Mouse (Mus musculus): Measurements from ENCODE around the gene Nat8f2. TPM values are rescaled to one million over a fixed set of nuclear protein-coding genes. Genes with fewer than 3 reads are reported as not detected.

Gene Nat8f2
- polyA plus RNA-seq, 1 experiment from 2014 or later, result not detected

- 92% methylated on average over 1 of the region's 1 CpGs for WGBS
- no peak overlapping the region for H3K9ac ChIP-seq (ENCODE audit: low read depth, low read length)
- H3K27me3 ChIP-seq (replicated peaks; ENCODE audit: control insufficient read depth, insufficient read depth, low read length), result no peaks in the 10 kb centered on the region
- no peak for ATAC-seq (replicated peaks; ENCODE audit: low FRiP score)
- H3K4me3 ChIP-seq (ENCODE audit: low read depth, low read length), result no peak overlapping the region
- no peaks in the 10 kb centered on the region for H3K9me3 ChIP-seq (ENCODE audit: control insufficient read depth, low read length)
- no peaks in the 10 kb centered on the region for H3K4me1 ChIP-seq (replicated peaks; ENCODE audit: control insufficient read depth, insufficient read depth, low read length)
- no peaks in the 10 kb centered on the region for H3K36me3 ChIP-seq (ENCODE audit: control insufficient read depth, insufficient read depth, low read length)
- H3K4me2 ChIP-seq, result no peak overlapping the region
- no peak overlapping the region for H3K27ac ChIP-seq (ENCODE audit: low read depth, low read length)
- DNase-seq (ENCODE audit: low spot score), result no peak
Observed at GRCm38 (mm10) chr6:85823382-85824090, 45.4 kb downstream of the Nat8f2 start.

- 85% methylated on average over 4 of the region's 4 CpGs for WGBS
- Histone ChIP-seq H3K27ac (ENCODE audit: low read depth, low read length) (no peak overlapping the region), H3K27me3 (replicated peaks; ENCODE audit: control insufficient read depth, insufficient read depth, low read length) (no peaks in the 10 kb centered on the region), H3K4me1 (replicated peaks; ENCODE audit: control insufficient read depth, insufficient read depth, low read length) (no peaks in the 10 kb centered on the region), H3K9me3 (ENCODE audit: control insufficient read depth, low read length) (no peaks in the 10 kb centered on the region), H3K36me3 (ENCODE audit: control insufficient read depth, insufficient read depth, low read length) (no peaks in the 10 kb centered on the region), H3K4me2 (no peak overlapping the region), H3K9ac (ENCODE audit: low read depth, low read length) (no peak overlapping the region), H3K4me3 (ENCODE audit: low read depth, low read length) (no peak overlapping the region)
- no peak for ATAC-seq (replicated peaks; ENCODE audit: low FRiP score)
- no peak for DNase-seq (ENCODE audit: low spot score)
Observed at GRCm38 (mm10) chr6:85822286-85822685, 46.7 kb downstream of the Nat8f2 start.

GRCm38 (mm10) chr6:85820837-85821236 lies 48.1 kb downstream of the Nat8f2 start, which contains the start of the genes Nat8f6 and Nat8f5:
Gene Nat8f6, minus strand, starts transcription at chr6:85820954.
Gene Nat8f5, minus strand, starts transcription at chr6:85820972.
- no peak within 1 kb of the TSS for H3K9ac ChIP-seq (ENCODE audit: low read depth, low read length)
- no peak within 1 kb of the TSS for H3K4me3 ChIP-seq (ENCODE audit: low read depth, low read length)
- H3K9me3 ChIP-seq (ENCODE audit: control insufficient read depth, low read length), result no peaks in the 10 kb centered on the region
- DNase-seq (ENCODE audit: low spot score), result no peak
- H3K27ac ChIP-seq (ENCODE audit: low read depth, low read length), result no peak within 1 kb of the TSS
- no peaks in the 10 kb centered on the region for H3K27me3 ChIP-seq (replicated peaks; ENCODE audit: control insufficient read depth, insufficient read depth, low read length)
- H3K4me1 ChIP-seq (replicated peaks; ENCODE audit: control insufficient read depth, insufficient read depth, low read length), result no peaks in the 10 kb centered on the region
- no peak within 1 kb of the TSS for H3K4me2 ChIP-seq
- ATAC-seq (replicated peaks; ENCODE audit: low FRiP score), result no peak
- H3K36me3 ChIP-seq (ENCODE audit: control insufficient read depth, insufficient read depth, low read length), result no peaks in the 10 kb centered on the region
- WGBS, result 77% methylated on average over 5 of the region's 5 CpGs

GRCm38 (mm10) chr6:85818338-85818737 lies 50.6 kb downstream of the Nat8f2 start:
- 40% methylated on average over 1 of the region's 1 CpGs for WGBS

More at GRCm38 (mm10) chr6:85818338-85818737, 50.6 kb downstream of the Nat8f2 start:
- DNase-seq (ENCODE audit: low spot score), result no peak
- ATAC-seq (replicated peaks; ENCODE audit: low FRiP score), result no peak
- H3K27me3 ChIP-seq (replicated peaks; ENCODE audit: control insufficient read depth, insufficient read depth, low read length), result no peaks in the 10 kb centered on the region
- H3K4me3 ChIP-seq (ENCODE audit: low read depth, low read length), result no peak overlapping the region
- H3K4me2 ChIP-seq, result no peak overlapping the region
- H3K36me3 ChIP-seq (ENCODE audit: control insufficient read depth, insufficient read depth, low read length), result no peaks in the 10 kb centered on the region
- no peaks in the 10 kb centered on the region for H3K9me3 ChIP-seq (ENCODE audit: control insufficient read depth, low read length)
- no peaks in the 10 kb centered on the region for H3K4me1 ChIP-seq (replicated peaks; ENCODE audit: control insufficient read depth, insufficient read depth, low read length)
- H3K27ac ChIP-seq (ENCODE audit: low read depth, low read length), result no peak overlapping the region
- no peak overlapping the region for H3K9ac ChIP-seq (ENCODE audit: low read depth, low read length)

Other genes with a start within 250 kb of the Nat8f2 start
- gene Nat8f7, start 156.0 kb downstream of the Nat8f2 start, polyA plus RNA-seq (2014; fragmentation: Nextera tagmentation; extraction: Ambion mirVana), result not detected in 2 replicates
- gene Nat8f3, start 103.4 kb downstream of the Nat8f2 start, polyA plus RNA-seq (2014; fragmentation: Nextera tagmentation; extraction: Ambion mirVana), result 0.14 TPM in 1 of 2 replicates, not detected in the other
- gene Nat8f6, start 48.2 kb downstream of the Nat8f2 start, polyA plus RNA-seq (2014; fragmentation: Nextera tagmentation; extraction: Ambion mirVana), result not detected in 2 replicates
- not detected in 2 replicates for gene Nat8f5, start 48.2 kb downstream of the Nat8f2 start, polyA plus RNA-seq (2014; fragmentation: Nextera tagmentation; extraction: Ambion mirVana)
- gene Nat8, start 37.1 kb downstream of the Nat8f2 start, polyA plus RNA-seq (2014; fragmentation: Nextera tagmentation; extraction: Ambion mirVana), result not detected in 2 replicates
- gene Nat8f4, start 35.7 kb upstream of the Nat8f2 start, polyA plus RNA-seq (2014; fragmentation: Nextera tagmentation; extraction: Ambion mirVana), result 1.9 TPM in 2 replicates
- 37.1 and 38.4 TPM in 2 replicates for gene Tprkb, start 42.7 kb upstream of the Nat8f2 start, polyA plus RNA-seq (2014; fragmentation: Nextera tagmentation; extraction: Ambion mirVana)
- gene Nat8f1, start 46.5 kb upstream of the Nat8f2 start, polyA plus RNA-seq (2014; fragmentation: Nextera tagmentation; extraction: Ambion mirVana), result 5.2 and 6.8 TPM in 2 replicates
- gene Dusp11, start 92.5 kb upstream of the Nat8f2 start, polyA plus RNA-seq (2014; fragmentation: Nextera tagmentation; extraction: Ambion mirVana), result 58.7 and 59.9 TPM in 2 replicates
- not detected in 2 replicates for gene Figla, start 147.0 kb upstream of the Nat8f2 start, polyA plus RNA-seq (2014; fragmentation: Nextera tagmentation; extraction: Ambion mirVana)
- 66.5 and 73.2 TPM in 2 replicates for gene Add2, start 159.5 kb upstream of the Nat8f2 start, polyA plus RNA-seq (2014; fragmentation: Nextera tagmentation; extraction: Ambion mirVana)

Data from liver, embryonic 11.5 days (tissue).